Mouse (Mus musculus): ENCODE results near the gene Vmn2r18. TPM values are rescaled to one million over a fixed set of nuclear protein-coding genes. Genes with fewer than 3 reads are reported as not detected.

Vmn2r18 gene
- polyA plus RNA-seq (2017; shearing (Covaris generic)), result under 1 TPM; 0.05 to 0.12 TPM

GRCm38 (mm10) chr5:151605921-151606320 is at the start of gene Vmn2r18:
TSS of gene Vmn2r18 (minus strand) at chr5:151606021.

GRCm38 (mm10) chr5:151650700-151651410 is 45.0 kb upstream of the Vmn2r18 start, which contains the start of gene Rfc3:
TSS of gene Rfc3 (minus strand) at chr5:151651242.

Other genes with a start within 250 kb of the Vmn2r18 start
- gene Gm42906, start 177.9 kb downstream of the Vmn2r18 start, polyA plus RNA-seq (2017; shearing (Covaris generic)), result not detected
- 10 to 100 TPM; 33.3 to 53.2 TPM for gene Rfc3, start 45.2 kb upstream of the Vmn2r18 start, polyA plus RNA-seq (2017; shearing (Covaris generic))

Measured in activated CD4-positive, CD25-positive, alpha-beta regulatory T cell (primary cell).